Mouse (Mus musculus): ENCODE results near the gene Capn12. TPM values are rescaled to one million over a fixed set of nuclear protein-coding genes. Genes with fewer than 3 reads are reported as not detected.

The Capn12 gene
- polyA plus RNA-seq, 1 experiment, result 0.41 TPM

- no peak overlapping the region for H3K27ac ChIP-seq (ENCODE audit: insufficient read depth, low read length)
- no peaks in the 10 kb centered on the region for H3K27me3 ChIP-seq (ENCODE audit: control insufficient read depth, insufficient read depth, low read length)
- no peak overlapping the region for H3K4me3 ChIP-seq (replicated peaks; ENCODE audit: insufficient read depth, low read depth, low read length)
These were observed 18.8 kb downstream of the Capn12 start for GRCm38 (mm10) chr7:28899972-28900371.

GRCm38 (mm10) chr7:28901311-28902125 is 20.3 kb downstream of the Capn12 start:
- WGBS, result 74% methylated on average over 13 of the region's 13 CpGs
- peaks cover 29% of the 10 kb centered on the region for H3K4me1 ChIP-seq (ENCODE audit: control insufficient read depth, insufficient read depth, low read length)
- TF ChIP-seq POLR2A (IDR thresholded peaks at IDR 0.05; ENCODE audit: borderline replicate concordance, insufficient read depth, low read length), result no peak
- no peak for TF ChIP-seq CTCF (IDR thresholded peaks at IDR 0.05; ENCODE audit: borderline replicate concordance, insufficient read depth, low read depth, low read length)
- no peak overlapping the region for H3K4me3 ChIP-seq (replicated peaks; ENCODE audit: insufficient read depth, low read depth, low read length)
- no peak for DNase-seq
- no peaks in the 10 kb centered on the region for H3K27me3 ChIP-seq (ENCODE audit: control insufficient read depth, insufficient read depth, low read length)
- H3K27ac ChIP-seq (ENCODE audit: insufficient read depth, low read length), result peak overlapping the region; percentile 57

More at GRCm38 (mm10) chr7:28899972-28900371, 18.8 kb downstream of the Capn12 start:
- WGBS, result 67% methylated on average over 4 of the region's 4 CpGs
- peaks cover 29% of the 10 kb centered on the region for H3K4me1 ChIP-seq (ENCODE audit: control insufficient read depth, insufficient read depth, low read length)
- DNase-seq, result no peak
- no peak for TF ChIP-seq POLR2A (IDR thresholded peaks at IDR 0.05; ENCODE audit: borderline replicate concordance, insufficient read depth, low read length)
- no peak for TF ChIP-seq CTCF (IDR thresholded peaks at IDR 0.05; ENCODE audit: borderline replicate concordance, insufficient read depth, low read depth, low read length)

GRCm38 (mm10) chr7:28902180-28902579 is 21.0 kb downstream of the Capn12 start:
- TF ChIP-seq CTCF (IDR thresholded peaks at IDR 0.05; ENCODE audit: borderline replicate concordance, insufficient read depth, low read depth, low read length) (no peak), POLR2A (IDR thresholded peaks at IDR 0.05; ENCODE audit: borderline replicate concordance, insufficient read depth, low read length) (no peak)

GRCm38 (mm10) chr7:28902809-28903208 is 21.6 kb downstream of the Capn12 start:
- WGBS, result 17% methylated on average over 3 of the region's 3 CpGs
- DNase-seq, result peak; percentile 34 to 55
- Histone ChIP-seq H3K27ac (ENCODE audit: insufficient read depth, low read length) (peak overlapping the region; percentile 91), H3K27me3 (ENCODE audit: control insufficient read depth, insufficient read depth, low read length) (no peaks in the 10 kb centered on the region), H3K4me1 (ENCODE audit: control insufficient read depth, insufficient read depth, low read length) (peaks cover 41% of the 10 kb centered on the region), H3K4me3 (replicated peaks; ENCODE audit: insufficient read depth, low read depth, low read length) (no peak overlapping the region)
- no peak for TF ChIP-seq POLR2A (IDR thresholded peaks at IDR 0.05; ENCODE audit: borderline replicate concordance, insufficient read depth, low read length)
- TF ChIP-seq CTCF (IDR thresholded peaks at IDR 0.05; ENCODE audit: borderline replicate concordance, insufficient read depth, low read depth, low read length), result no peak

More at GRCm38 (mm10) chr7:28902180-28902579, 21.0 kb downstream of the Capn12 start:
- Histone ChIP-seq H3K27ac (ENCODE audit: insufficient read depth, low read length) (peak overlapping the region; percentile 91), H3K4me1 (ENCODE audit: control insufficient read depth, insufficient read depth, low read length) (peaks cover 34% of the 10 kb centered on the region), H3K27me3 (ENCODE audit: control insufficient read depth, insufficient read depth, low read length) (no peaks in the 10 kb centered on the region), H3K4me3 (replicated peaks; ENCODE audit: insufficient read depth, low read depth, low read length) (no peak overlapping the region)
- DNase-seq, result no peak
- 65% methylated on average over 6 of the region's 6 CpGs for WGBS

- WGBS, result 63% methylated on average over 10 of the region's 10 CpGs
- no peak for DNase-seq
- H3K27ac ChIP-seq (ENCODE audit: insufficient read depth, low read length), result peak overlapping the region; percentile 23; the same call in 1 of the 2 replicates
- H3K4me3 ChIP-seq (replicated peaks; ENCODE audit: insufficient read depth, low read depth, low read length), result no peak overlapping the region
- H3K27me3 ChIP-seq (ENCODE audit: control insufficient read depth, insufficient read depth, low read length), result no peaks in the 10 kb centered on the region
- no peak for TF ChIP-seq POLR2A (IDR thresholded peaks at IDR 0.05; ENCODE audit: borderline replicate concordance, insufficient read depth, low read length)
- TF ChIP-seq CTCF (IDR thresholded peaks at IDR 0.05; ENCODE audit: borderline replicate concordance, insufficient read depth, low read depth, low read length), result no peak
- H3K4me1 ChIP-seq (ENCODE audit: control insufficient read depth, insufficient read depth, low read length), result peaks cover 46% of the 10 kb centered on the region
These were observed 22.6 kb downstream of the Capn12 start for GRCm38 (mm10) chr7:28903778-28904177.

- WGBS, result 19% methylated on average over 5 of the region's 5 CpGs
- peak in 1 of 2 experiments; percentile 68 for DNase-seq
- Histone ChIP-seq H3K27me3 (ENCODE audit: control insufficient read depth, insufficient read depth, low read length) (no peaks in the 10 kb centered on the region), H3K4me3 (replicated peaks; ENCODE audit: insufficient read depth, low read depth, low read length) (no peak overlapping the region), H3K27ac (ENCODE audit: insufficient read depth, low read length) (peak overlapping the region; percentile 66), H3K4me1 (ENCODE audit: control insufficient read depth, insufficient read depth, low read length) (peaks cover 35% of the 10 kb centered on the region)
- TF ChIP-seq POLR2A (IDR thresholded peaks at IDR 0.05; ENCODE audit: borderline replicate concordance, insufficient read depth, low read length) (no peak), CTCF (IDR thresholded peaks at IDR 0.05; ENCODE audit: borderline replicate concordance, insufficient read depth, low read depth, low read length) (no peak)
These were observed 26.0 kb downstream of the Capn12 start for GRCm38 (mm10) chr7:28907195-28907594.

GRCm38 (mm10) chr7:28911632-28912031 is 30.4 kb downstream of the Capn12 start:
- H3K27me3 ChIP-seq (ENCODE audit: control insufficient read depth, insufficient read depth, low read length), result no peaks in the 10 kb centered on the region
- DNase-seq, result no peak
- peaks cover 17% of the 10 kb centered on the region for H3K4me1 ChIP-seq (ENCODE audit: control insufficient read depth, insufficient read depth, low read length)
- TF ChIP-seq POLR2A (IDR thresholded peaks at IDR 0.05; ENCODE audit: borderline replicate concordance, insufficient read depth, low read length), result no peak
- TF ChIP-seq CTCF (IDR thresholded peaks at IDR 0.05; ENCODE audit: borderline replicate concordance, insufficient read depth, low read depth, low read length), result no peak
- no peak overlapping the region for H3K4me3 ChIP-seq (replicated peaks; ENCODE audit: insufficient read depth, low read depth, low read length)
- H3K27ac ChIP-seq (ENCODE audit: insufficient read depth, low read length), result peak overlapping the region; percentile 56; the same call in 1 of the 2 replicates
- WGBS, result 79% methylated on average over 4 of the region's 4 CpGs

GRCm38 (mm10) chr7:28913171-28913570 is 31.9 kb downstream of the Capn12 start:
- H3K4me3 ChIP-seq (replicated peaks; ENCODE audit: insufficient read depth, low read depth, low read length), result no peak overlapping the region
- H3K27ac ChIP-seq (ENCODE audit: insufficient read depth, low read length), result no peak overlapping the region
- peaks cover 11% of the 10 kb centered on the region for H3K4me1 ChIP-seq (ENCODE audit: control insufficient read depth, insufficient read depth, low read length)
- no peak for DNase-seq
- TF ChIP-seq CTCF (IDR thresholded peaks at IDR 0.05; ENCODE audit: borderline replicate concordance, insufficient read depth, low read depth, low read length), result no peak
- TF ChIP-seq POLR2A (IDR thresholded peaks at IDR 0.05; ENCODE audit: borderline replicate concordance, insufficient read depth, low read length), result no peak
- no peaks in the 10 kb centered on the region for H3K27me3 ChIP-seq (ENCODE audit: control insufficient read depth, insufficient read depth, low read length)
- 60% methylated on average over 11 of the region's 11 CpGs for WGBS
